Mouse (Mus musculus) ovary, adult 10 weeks (tissue): Measurements from ENCODE around the gene Proser2. TPM values are rescaled to one million over a fixed set of nuclear protein-coding genes. Genes with fewer than 3 reads are reported as not detected.

ENCODE experiments used
- polyA plus RNA-seq: library from polyadenylated mRNA; stranded (reverse); fragments of 350-450 nt; fragmentation: Illumina TruSeq; extraction: RNeasy Lipid Tissue Mini Kit (QIAGEN cat#74804); gene quantifications from one replicate; pipeline ENCODE4 v1.2.3, GENCODE M21; 2014

Gene Proser2
- polyA plus RNA-seq = 10.1 TPM

DNA sequence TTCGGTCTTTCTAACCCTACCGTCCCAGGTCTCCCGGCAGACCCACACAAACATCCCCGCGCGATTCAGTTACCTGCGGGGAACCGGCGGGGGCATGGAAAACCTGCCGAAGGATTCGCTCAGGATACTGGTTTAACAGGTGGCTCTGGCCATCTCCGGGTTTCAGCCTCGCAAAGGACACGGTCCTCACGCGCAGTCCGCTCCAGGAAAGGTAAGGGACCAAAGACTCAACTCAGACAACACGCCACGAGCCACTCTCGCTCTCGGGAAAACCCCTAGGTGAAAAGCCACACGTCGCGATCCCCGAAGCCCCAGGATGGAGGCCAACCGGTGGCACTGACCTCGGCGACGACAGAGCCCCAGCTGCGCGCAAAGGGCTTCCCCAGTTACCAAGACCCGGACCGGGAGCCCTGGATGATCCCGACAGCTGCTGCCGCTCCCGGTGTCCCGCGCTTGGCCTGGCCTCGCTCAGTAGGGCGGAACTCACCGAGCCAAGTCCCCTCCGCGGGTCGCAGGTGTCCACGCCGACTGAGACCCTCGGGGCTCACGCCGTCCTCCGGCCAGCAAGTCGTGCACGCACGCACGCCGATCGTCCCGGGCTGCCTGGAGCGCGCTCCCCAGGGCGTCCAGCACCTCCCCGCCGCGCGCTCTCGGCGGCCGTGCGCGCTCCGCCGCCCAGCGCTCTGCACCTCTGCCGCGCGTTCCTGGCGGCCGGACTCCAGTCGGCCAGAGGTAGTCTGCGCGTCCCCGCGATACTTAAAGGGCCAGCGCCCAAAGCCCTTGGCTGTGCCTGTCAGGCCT is at the start of gene Proser2:
TSS of gene Proser2 (minus strand) at position 657 of the 801 bp plus-strand sequence.

Other genes starting within 250 kb of the Proser2 start
- gene Sec61a2, start 234.8 kb downstream of the Proser2 start, polyA plus RNA-seq = 63.5 TPM
- gene Dhtkd1, start 187.4 kb downstream of the Proser2 start, polyA plus RNA-seq = 8.5 TPM
- 122 TPM for gene Upf2, start 178.7 kb downstream of the Proser2 start, polyA plus RNA-seq
- gene Echdc3, start 82.8 kb upstream of the Proser2 start, polyA plus RNA-seq = 3.4 TPM
- gene Usp6nl, start 192.5 kb upstream of the Proser2 start, polyA plus RNA-seq = 47.6 TPM